Mouse (Mus musculus): ENCODE data around the gene Lhpp.

- TF ChIP-seq SRF (IDR thresholded peaks at IDR 0.05; ENCODE audit: control insufficient read depth, insufficient read length, low read depth) (no peak), POLR2A (IDR thresholded peaks at IDR 0.05; ENCODE audit: insufficient read length, low read depth) (no peak), MAX (IDR thresholded peaks at IDR 0.05; ENCODE audit: low read depth) (no peak), TCF12 (IDR thresholded peaks at IDR 0.05; ENCODE audit: insufficient read depth, poor library complexity, severe bottlenecking) (no peak), TCF3 (IDR thresholded peaks at IDR 0.05; ENCODE audit: insufficient read length, low read depth) (no peak)
Observed at GRCm38 (mm10) chr7:132580511-132580910, 29.9 kb upstream of the Lhpp start.

All from myocyte (in vitro differentiated cells).